Mouse (Mus musculus) cortical plate, adult 2 months (tissue): Measurements from ENCODE around the gene Fam151a.

Experiments
- CTCF ChIP-seq: fragments of 200-500 bp; IDR thresholded peaks from 2 replicates; pipeline ENCODE4 v1.5.1; 2011; ENCODE audit warnings: mild to moderate bottlenecking, control low read depth, low read length; ENCODE audit not compliant: insufficient read depth; ENCODE audit errors: extremely low read depth
- POLR2A ChIP-seq: fragments of 200-500 bp; IDR thresholded peaks from 2 replicates; pipeline ENCODE4 v1.6.1; 2011; ENCODE audit warnings: mild to moderate bottlenecking, low read length, control low read depth; ENCODE audit not compliant: insufficient read depth; ENCODE audit errors: extremely low read depth

DNA sequence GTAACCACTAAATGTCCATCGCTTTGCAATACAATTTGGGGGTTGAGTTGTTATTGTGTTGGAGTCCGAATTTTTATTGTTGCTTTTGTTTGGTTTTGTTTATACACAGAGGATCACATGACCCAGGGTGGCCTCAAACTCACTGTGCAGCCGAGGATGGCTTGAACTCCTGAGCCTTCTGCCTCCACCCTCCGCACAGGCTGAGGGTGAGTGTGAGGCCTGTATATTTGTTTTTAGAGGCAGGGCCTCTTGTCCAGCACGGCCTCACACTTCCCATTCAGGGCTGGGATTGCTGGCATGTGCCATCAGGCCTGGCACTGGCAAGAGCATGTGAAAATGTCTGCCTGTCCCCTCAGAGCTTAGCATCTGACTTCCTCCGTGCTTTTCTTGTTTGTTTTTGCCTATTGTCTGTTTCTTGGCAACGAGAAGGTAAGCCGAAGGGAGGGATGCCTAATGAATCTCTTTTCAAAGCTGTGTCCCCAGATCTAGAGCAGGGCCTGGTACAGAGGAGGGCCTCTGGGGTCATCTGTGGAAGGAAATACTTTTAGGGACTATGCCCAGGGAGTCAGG, 28.5 kb upstream of the Fam151a start:
- TF ChIP-seq CTCF (no peak), POLR2A (no peak)
